Mouse (Mus musculus): ENCODE data around the gene Ghrl.

- no peak for TF ChIP-seq POLR2A (IDR thresholded peaks at IDR 0.05; ENCODE audit: borderline replicate concordance, control insufficient read depth, low read depth, low read length)
- no peak for TF ChIP-seq CTCF (IDR thresholded peaks at IDR 0.05; ENCODE audit: control insufficient read depth, insufficient read depth, low read length)
Observed at GRCm38 (mm10) chr6:113675991-113676390, 43.7 kb downstream of the Ghrl start.

Measured in bone marrow, adult 2 months (tissue).